Comparison of ENCODE assay signal across 12 mouse cellular contexts in the genomic region with DNA sequence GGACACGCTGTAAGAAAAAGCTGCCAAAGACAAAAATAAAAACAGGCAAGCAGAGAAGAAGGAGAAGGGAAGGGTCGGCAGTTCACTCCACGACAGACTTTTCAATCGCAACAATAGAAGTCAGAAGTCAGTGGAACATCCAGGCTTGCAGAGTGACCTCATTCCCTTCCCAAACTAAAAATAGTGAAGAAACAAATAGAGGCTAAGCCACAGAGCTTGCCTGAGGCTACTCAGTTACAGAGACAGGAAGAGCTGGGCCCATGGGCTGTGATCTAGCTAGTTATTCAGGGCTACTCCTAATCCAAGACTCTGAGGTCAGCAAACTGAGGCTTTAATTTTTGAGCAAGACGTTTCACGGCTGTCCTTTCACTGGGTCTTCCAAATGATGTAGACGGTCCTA.
DNase-seq lines count a peak whose midpoint lies in the region; ATAC-seq lines count a peak whose summit lies in the region.
"Had no signal": no experiment of that assay in that cellular context is flagged by ENCODE, and none has a peak within 500 bp of the region (broad histone marks: within the 10 kb centered on the region; RNA-seq: fewer than 3 reads in every experiment).

No protein-coding gene starts in this region.

- ATAC-seq in heart, embryonic 12.5 days (ENCODE audit: insufficient number of reproducible peaks, low FRiP score) = no peak
- ATAC-seq in midbrain, embryonic 15.5 days (replicated peaks) = no peak
- ATAC-seq: inflammation-experienced regulatory T-cells, adult 6 months had no signal

- peaks cover 19% of the 10 kb centered on the region for H3K4me1 ChIP-seq in heart, embryonic 12.5 days (replicated peaks)
- H3K4me1 ChIP-seq in brown adipose tissue, adult 24 weeks (ENCODE audit: control insufficient read depth, insufficient read depth, insufficient read length, low read length) = peaks cover 22% of the 10 kb centered on the region
- 0 out of 2 replicates have a peak, but pooled peaks cover under 1% of the 10 kb centered on the region for H3K4me1 ChIP-seq in midbrain, embryonic 15.5 days
- H3K4me1 ChIP-seq: neural tube, embryonic 12.5 days had no signal

- no peak overlapping the region for H3K4me2 ChIP-seq in heart, embryonic 12.5 days
- no peak overlapping the region for H3K4me2 ChIP-seq in midbrain, embryonic 15.5 days
- H3K4me2 ChIP-seq: limb, embryonic 15.5 days; neural tube, embryonic 12.5 days had no signal

- no peak overlapping the region for H3K9ac ChIP-seq in heart, embryonic 12.5 days
- no peak overlapping the region for H3K9ac ChIP-seq in midbrain, embryonic 15.5 days
- H3K9ac ChIP-seq: limb, embryonic 15.5 days; neural tube, embryonic 12.5 days had no signal

- intact Hi-C loops in heart, postnatal 10 days (cut with DNase I) = no loop called here

- H3K36me3 ChIP-seq in heart, embryonic 12.5 days = no peaks in the 10 kb centered on the region
- no peaks in the 10 kb centered on the region for H3K36me3 ChIP-seq in midbrain, embryonic 15.5 days (replicated peaks)
- H3K36me3 ChIP-seq: limb, embryonic 15.5 days; neural tube, embryonic 12.5 days had no signal

- no peaks in the 10 kb centered on the region for H3K9me3 ChIP-seq in heart, embryonic 12.5 days (replicated peaks)
- no peaks in the 10 kb centered on the region for H3K9me3 ChIP-seq in midbrain, embryonic 15.5 days
- H3K9me3 ChIP-seq: limb, embryonic 15.5 days; neural tube, embryonic 12.5 days had no signal

- H3K4me3 ChIP-seq in heart, embryonic 12.5 days = no peak overlapping the region
- H3K4me3 ChIP-seq in brown adipose tissue, adult 24 weeks (ENCODE audit: insufficient read depth, low read depth, low read length) = no peak overlapping the region
- no peak overlapping the region for H3K4me3 ChIP-seq in midbrain, embryonic 15.5 days
- H3K4me3 ChIP-seq: limb, embryonic 15.5 days; neural tube, embryonic 12.5 days had no signal

- no peak overlapping the region for H3K27ac ChIP-seq in heart, embryonic 12.5 days (ENCODE audit: poor library complexity, severe bottlenecking)
- H3K27ac ChIP-seq in brown adipose tissue, adult 24 weeks (replicated peaks; ENCODE audit: low read depth, low read length) = peak overlapping the region; percentile 62
- H3K27ac ChIP-seq in midbrain, embryonic 15.5 days = no peak overlapping the region
- H3K27ac ChIP-seq: limb, embryonic 15.5 days; neural tube, embryonic 12.5 days had no signal

- H3K27me3 ChIP-seq in heart, embryonic 12.5 days (replicated peaks) = no peaks in the 10 kb centered on the region
- H3K27me3 ChIP-seq in midbrain, embryonic 15.5 days (replicated peaks) = no peaks in the 10 kb centered on the region
- H3K27me3 ChIP-seq: limb, embryonic 15.5 days; neural tube, embryonic 12.5 days had no signal

- DNase-seq in heart, adult 11 months = peak; percentile 97
- peak; percentile 31 for DNase-seq in 3134 (ENCODE audit: extremely low read depth, insufficient read length, low spot score)
- DNase-seq in heart, postnatal 10 days = peak; percentile 53 to 60
- DNase-seq in left cerebral cortex, adult 9 months (ENCODE audit: low spot score in 2 of 2) = no peak
- no peak for DNase-seq in frontal cortex, adult 2 months (ENCODE audit: extremely low spot score in 1 of 2, low spot score in 1 of 2)
- DNase-seq: right cerebral cortex, adult 18-20 months had no signal

- 70% methylated on average over 7 of the region's 7 CpGs for WGBS in heart, embryonic 12.5 days
- WGBS in midbrain, embryonic 15.5 days = 74% methylated on average over 7 of the region's 7 CpGs

Comparison
In these comparisons a context has a peak if more than half of its experiments do, and no peak if none do; other contexts are left out.
1. DNase-seq: peak in heart, adult 11 months (single experiment), 3134 (single experiment) and heart, postnatal 10 days (2 of 2); none in left cerebral cortex, adult 9 months (0 of 2) and frontal cortex, adult 2 months (0 of 2).